Mouse (Mus musculus) C2C12 (cell line): ENCODE measurements around the gene Erich4.

Experiments
- CTCF ChIP-seq: IDR thresholded peaks from one replicate; pipeline ENCODE4 v1.5.1; 2011; ENCODE audit not compliant: control insufficient read depth, insufficient read depth, insufficient read length
- MAX ChIP-seq: IDR thresholded peaks from one replicate; pipeline ENCODE4 v1.6.1; 2011; ENCODE audit warnings: mild to moderate bottlenecking, control low read depth
- MYOG ChIP-seq: IDR thresholded peaks from one replicate; pipeline ENCODE4 v1.6.1; 2011; ENCODE audit not compliant: control insufficient read depth, insufficient read length; ENCODE audit errors: extremely low read depth

GRCm38 (mm10) chr7:25623857-25624370 is 8.2 kb upstream of the Erich4 start:
- TF ChIP-seq MAX (no peak), CTCF (no peak), MYOG (no peak)
